Mouse (Mus musculus): Measurements from ENCODE around the gene Ttc41. TPM values are rescaled to one million over a fixed set of nuclear protein-coding genes. Genes with fewer than 3 reads are reported as not detected.

The Ttc41 gene
- polyA plus RNA-seq (2012; fragmentation: generic; extraction: Trizol): under 1 TPM; 0.04 to 0.80 TPM

DNA sequence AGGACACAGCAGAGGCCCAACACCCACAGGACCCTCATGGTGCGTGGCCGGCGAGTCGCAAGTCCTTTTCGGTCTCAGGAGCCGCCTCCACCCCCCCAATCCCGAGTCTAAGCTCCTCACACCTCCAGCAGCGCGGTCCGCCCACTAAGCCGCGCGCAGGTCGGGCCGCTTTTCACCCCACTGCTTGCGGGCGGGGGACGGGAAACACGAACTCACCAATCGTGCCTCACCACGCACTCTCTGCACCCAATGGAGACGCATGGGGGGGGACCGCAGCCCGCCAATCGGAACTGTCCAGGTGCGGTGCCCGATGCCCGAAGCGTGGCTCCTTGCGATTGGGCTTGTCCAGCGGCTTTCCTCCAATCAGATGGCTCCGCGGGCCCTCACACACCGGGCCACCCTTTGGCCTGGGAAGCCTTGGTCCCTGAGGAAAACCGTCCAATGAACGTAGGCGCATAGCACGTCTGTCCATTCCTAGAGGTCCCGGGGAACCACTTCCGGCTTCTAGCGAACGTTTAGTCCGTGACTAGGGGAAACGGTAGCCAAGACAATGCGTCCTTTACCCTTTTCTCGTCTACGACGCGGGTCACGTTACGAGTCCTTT is at the start of gene Ttc41, which contains the start of gene Hsp90b1:
TSS of gene Ttc41 (plus strand) at position 494 of the 604 bp plus-strand sequence.
TSS of gene Hsp90b1 (minus strand) at position 192 of the 604 bp plus-strand sequence.

DNA sequence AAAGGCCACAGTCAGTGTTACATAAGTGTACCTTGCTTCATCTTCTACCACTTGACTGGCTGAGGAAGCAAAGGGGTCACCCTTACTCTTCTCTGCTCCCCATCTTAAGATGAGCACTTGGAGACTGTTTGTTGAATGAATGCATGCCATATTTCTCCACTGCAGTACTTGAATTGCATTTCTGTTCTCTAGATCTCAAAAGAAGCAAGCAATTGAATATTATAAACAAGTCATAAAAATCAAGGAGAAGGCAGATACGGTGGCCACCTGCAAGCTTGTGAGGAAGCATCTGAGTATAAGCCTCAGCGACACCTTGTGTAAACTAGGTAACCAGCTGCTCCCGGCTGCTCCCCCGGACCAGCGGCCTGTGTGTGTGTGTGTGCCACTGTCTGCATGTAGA is 58.1 kb downstream of the Ttc41 start, which contains the start of gene Gm49358:
TSS of gene Gm49358 (plus strand) at position 301 of the 400 bp plus-strand sequence.

DNA sequence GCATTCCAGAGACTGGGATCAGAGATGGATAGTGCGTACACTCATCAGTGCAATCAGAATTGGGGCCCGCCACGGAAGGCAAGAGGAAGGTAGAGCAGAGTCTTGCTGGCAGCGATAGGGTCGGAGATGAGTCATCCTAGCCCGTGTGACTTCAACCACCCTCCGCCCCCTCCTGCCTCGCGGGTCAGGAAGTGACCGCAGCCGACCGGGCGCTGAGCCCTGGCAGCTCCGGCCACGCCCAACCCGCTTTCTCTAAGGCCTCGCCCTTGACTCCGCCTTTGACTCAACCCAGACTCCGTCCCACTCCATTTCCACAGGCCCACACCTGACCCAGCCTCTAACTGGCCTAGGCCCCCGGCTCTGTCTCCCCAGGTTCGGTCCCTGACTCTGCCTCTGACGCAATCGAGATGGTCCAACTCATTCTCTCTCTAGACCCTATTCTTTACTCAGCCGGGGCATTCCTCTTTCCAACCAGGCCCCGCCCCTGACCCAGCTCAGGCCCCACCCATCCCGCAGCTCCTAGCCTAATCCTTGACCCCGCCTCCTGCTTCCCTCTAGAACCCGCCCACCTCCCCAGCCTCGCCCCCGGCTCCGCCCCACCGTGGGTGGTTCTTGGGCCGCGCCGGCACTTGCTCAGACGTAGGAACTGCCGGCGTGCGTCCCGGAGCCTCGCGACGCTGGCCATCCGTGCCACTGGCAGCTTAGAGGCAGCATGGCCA is 72.9 kb downstream of the Ttc41 start, which contains the start of gene Nt5dc3:
TSS of gene Nt5dc3 (plus strand) at position 608 of the 719 bp plus-strand sequence.

Other genes starting within 250 kb of the Ttc41 start
- gene Syn3, start 206.9 kb upstream of the Ttc41 start, polyA plus RNA-seq (2012; fragmentation: generic; extraction: Trizol): 1 to 10 TPM; 1.1 to 1.8 TPM
- 100 to 1,000 TPM in 1 of 2 experiments, 10 to 100 TPM in 1; 19.3 to 160 TPM for gene Hsp90b1, start 302 bp upstream of the Ttc41 start, polyA plus RNA-seq (2012; fragmentation: generic; extraction: Trizol)
- not detected for gene Gm49358, start 58.2 kb downstream of the Ttc41 start, polyA plus RNA-seq (2012; fragmentation: generic; extraction: Trizol)
- gene Nt5dc3, start 73.2 kb downstream of the Ttc41 start, polyA plus RNA-seq (2012; fragmentation: generic; extraction: Trizol): 10 to 100 TPM in 1 of 2 experiments, 1 to 10 TPM in 1; 3.0 to 18.0 TPM

All from C3H10T1/2 (cell line).